Mouse (Mus musculus): ENCODE results near the gene Actr6. TPM values are rescaled to one million over a fixed set of nuclear protein-coding genes. Genes with fewer than 3 reads are reported as not detected.
"Not testable (repeated sequence)": the region's sequence is repeated elsewhere in the genome, so short reads cannot be mapped to it uniquely, and the experiment has no call there.

Actr6 gene
- total RNA-seq, 4 experiments from 2014 or later, result 22.3 to 29.2 (median 24.6) TPM

DNA sequence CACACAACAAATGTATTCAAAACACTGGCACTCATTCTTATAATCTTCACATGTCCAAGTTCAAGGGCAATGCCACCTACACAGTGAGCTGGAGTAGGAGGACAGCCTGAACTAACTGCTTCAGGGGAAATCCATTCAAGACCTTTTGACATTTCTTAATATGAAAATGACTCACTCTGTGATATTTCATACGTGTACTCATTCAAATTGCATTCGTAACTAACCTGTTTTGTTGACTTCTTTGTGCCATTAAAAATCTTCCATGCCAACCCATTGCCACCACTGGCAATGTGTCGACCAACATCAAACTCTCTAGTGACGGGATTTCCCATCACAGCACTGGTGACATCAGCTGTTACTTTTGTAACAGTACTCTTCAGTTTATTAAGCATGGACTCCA lies 54.0 kb downstream of the Actr6 start:
- no peak for DNase-seq

GRCm38 (mm10) chr10:89676609-89677008 lies 55.5 kb downstream of the Actr6 start:
- no peak for DNase-seq

DNA sequence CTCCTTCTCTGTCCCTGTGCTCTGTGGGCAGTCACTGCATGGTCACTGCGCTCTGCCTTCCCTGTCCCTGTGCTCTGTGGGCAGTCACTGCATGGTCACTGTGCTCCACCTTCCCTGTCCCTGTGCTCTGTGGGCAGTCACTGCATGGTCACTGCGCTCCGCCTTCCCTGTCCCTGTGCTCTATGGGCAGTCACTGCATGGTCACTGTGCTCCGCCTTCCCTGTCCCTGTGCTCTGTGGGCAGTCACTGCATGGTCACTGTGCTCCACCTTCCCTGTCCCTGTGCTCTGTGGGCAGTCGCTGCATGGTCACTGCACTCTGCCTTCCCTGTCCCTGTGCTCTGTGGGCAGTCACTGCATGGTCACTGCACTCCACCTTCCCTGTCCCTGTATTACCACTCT lies 61.7 kb downstream of the Actr6 start:
- not testable (repeated sequence) for DNase-seq

GRCm38 (mm10) chr10:89667571-89667970 lies 64.5 kb downstream of the Actr6 start:
- DNase-seq, result no peak

DNA sequence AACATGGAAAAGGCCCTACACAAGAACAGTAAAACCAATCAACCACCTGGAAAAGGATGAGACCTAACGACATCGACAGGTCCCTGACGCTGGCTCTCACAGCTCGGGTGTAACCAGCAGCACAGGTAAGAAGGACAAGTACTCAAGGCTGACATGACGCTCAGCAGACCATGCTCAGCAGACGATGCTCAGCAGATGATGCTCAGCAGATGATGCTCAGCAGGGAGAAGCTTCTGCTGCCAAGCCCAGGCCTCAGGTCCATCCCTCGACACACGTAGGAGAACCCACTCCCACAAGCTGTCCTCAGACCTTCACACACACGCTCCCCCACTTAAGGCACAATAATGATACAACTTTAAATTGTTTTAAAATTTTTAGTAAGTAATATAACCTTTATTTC lies 66.4 kb downstream of the Actr6 start:
- DNase-seq, result no peak

DNA sequence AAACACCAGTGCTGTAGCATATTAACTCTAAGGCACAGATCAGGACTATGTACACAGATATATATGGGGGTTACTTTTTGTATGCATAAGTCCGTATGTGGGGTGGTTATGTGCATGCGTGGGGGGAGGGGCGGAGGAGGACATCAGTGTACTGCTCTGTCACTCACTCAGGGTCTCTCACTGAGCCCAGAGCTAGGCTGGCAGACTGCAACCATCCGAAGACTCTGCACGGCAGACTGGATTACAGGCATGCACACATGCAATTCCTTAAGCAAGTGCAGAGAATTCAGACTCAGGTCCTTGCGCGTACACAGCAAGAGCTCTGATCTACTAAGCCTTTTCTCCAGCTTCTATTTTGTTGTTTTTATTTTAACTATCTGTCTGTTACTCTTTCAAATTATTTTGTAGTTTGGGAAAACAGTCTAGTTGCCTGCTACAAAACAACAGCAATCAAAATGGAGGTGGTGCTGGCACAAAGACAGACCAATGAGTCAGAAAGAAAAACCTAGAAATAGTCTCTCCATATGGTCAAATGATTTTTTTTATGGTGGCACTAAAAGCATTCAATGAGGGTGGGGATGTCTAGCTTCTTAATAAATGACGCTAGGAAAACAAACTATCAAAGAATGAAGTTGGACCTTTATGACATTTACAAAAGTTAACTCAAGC lies 67.0 kb downstream of the Actr6 start:
- DNase-seq, result no peak

Other genes starting within 250 kb of the Actr6 start
- 10 to 100 TPM; 26.7 to 38.1 (median 32.2) TPM for gene Nr1h4, start 198.7 kb downstream of the Actr6 start, total RNA-seq (2022)
- under 1 TPM in 3 of 4 experiments, not detected in 1; 0.06 to 0.19 (median 0.10) TPM for gene Slc17a8, start 111.0 kb downstream of the Actr6 start, total RNA-seq (2022)
- 10 to 100 TPM; 41.1 to 52.0 (median 48.3) TPM for gene Scyl2, start 46.0 kb downstream of the Actr6 start, total RNA-seq (2022)
- gene Uhrf1bp1l, start 12.7 kb upstream of the Actr6 start, total RNA-seq (2022), result 10 to 100 TPM; 83.1 to 95.1 (median 87.1) TPM
- 1 to 10 TPM in 1 of 4 experiments, under 1 TPM in 3; 0.32 to 2.5 (median 0.62) TPM for gene Anks1b, start 141.2 kb upstream of the Actr6 start, total RNA-seq (2022)